Mouse (Mus musculus) stomach, embryonic 15.5 days (tissue): ENCODE data around the gene Grhpr. TPM values are rescaled to one million over a fixed set of nuclear protein-coding genes. Genes with fewer than 3 reads are reported as not detected.
A peak's percentile ranks its signal among the peaks of the same experiment; 100 is the strongest.
"Not testable (repeated sequence)": the region's sequence is repeated elsewhere in the genome, so short reads cannot be mapped to it uniquely, and the experiment has no call there.

Experiments
- ATAC-seq: fragments of 200-750 bp; cut with Nextera tagmentation; 2 replicates; pipeline ENCODE4 v1.8.0; 2017; ENCODE audit warnings: low read depth, moderate number of reproducible peaks, moderate TSS enrichment; ENCODE audit not compliant: insufficient read depth, low FRiP score
- H3K27ac ChIP-seq: fragments of 300-500 bp; sonication (generic); 2 replicates; pipeline ENCODE4 v1.5.1; 2015; ENCODE audit warnings: mild to moderate bottlenecking, inconsistent platforms
- H3K27me3 ChIP-seq: fragments of 300-500 bp; sonication (generic); replicated peaks from 2 replicates; pipeline ENCODE4 v1.6.1; 2015; ENCODE audit warnings: inconsistent platforms
- H3K36me3 ChIP-seq: fragments of 300-500 bp; sonication (generic); 2 replicates; pipeline ENCODE4 v1.6.1; 2015; ENCODE audit warnings: inconsistent platforms
- H3K4me1 ChIP-seq: fragments of 300-500 bp; sonication (generic); 2 replicates; pipeline ENCODE4 v1.6.1; 2015; ENCODE audit warnings: inconsistent platforms
- H3K4me2 ChIP-seq: fragments of 300-500 bp; sonication (generic); 2 replicates; pipeline ENCODE4 v1.6.1; 2015; ENCODE audit warnings: mild to moderate bottlenecking, inconsistent platforms
- H3K4me3 ChIP-seq: fragments of 300-500 bp; sonication (generic); replicated peaks from 2 replicates; pipeline ENCODE4 v1.5.1; 2015; ENCODE audit warnings: inconsistent platforms
- H3K9ac ChIP-seq: fragments of 300-500 bp; sonication (generic); 2 replicates; pipeline ENCODE4 v1.6.1; 2015; ENCODE audit warnings: inconsistent platforms
- H3K9me3 ChIP-seq: fragments of 300-500 bp; sonication (generic); 2 replicates; pipeline ENCODE4 v1.6.1; 2016; ENCODE audit warnings: inconsistent platforms
- WGBS: fragments of 180-500 bp; shearing (Covaris S2); methylation state at CpG from one replicate; pipeline ENCODE4 v1.1.7; 2015; 5-methylcytosine and 5-hydroxymethylcytosine counted together
- polyA plus RNA-seq: library from polyadenylated mRNA; unstranded; fragments of >200 nt; fragmentation: Nextera tagmentation; extraction: Ambion mirVana; gene quantifications from 2 replicates; pipeline ENCODE4 v1.2.1, GENCODE M21; 2015

Grhpr gene
- 79.2 and 84.2 TPM in 2 replicates for polyA plus RNA-seq

DNA sequence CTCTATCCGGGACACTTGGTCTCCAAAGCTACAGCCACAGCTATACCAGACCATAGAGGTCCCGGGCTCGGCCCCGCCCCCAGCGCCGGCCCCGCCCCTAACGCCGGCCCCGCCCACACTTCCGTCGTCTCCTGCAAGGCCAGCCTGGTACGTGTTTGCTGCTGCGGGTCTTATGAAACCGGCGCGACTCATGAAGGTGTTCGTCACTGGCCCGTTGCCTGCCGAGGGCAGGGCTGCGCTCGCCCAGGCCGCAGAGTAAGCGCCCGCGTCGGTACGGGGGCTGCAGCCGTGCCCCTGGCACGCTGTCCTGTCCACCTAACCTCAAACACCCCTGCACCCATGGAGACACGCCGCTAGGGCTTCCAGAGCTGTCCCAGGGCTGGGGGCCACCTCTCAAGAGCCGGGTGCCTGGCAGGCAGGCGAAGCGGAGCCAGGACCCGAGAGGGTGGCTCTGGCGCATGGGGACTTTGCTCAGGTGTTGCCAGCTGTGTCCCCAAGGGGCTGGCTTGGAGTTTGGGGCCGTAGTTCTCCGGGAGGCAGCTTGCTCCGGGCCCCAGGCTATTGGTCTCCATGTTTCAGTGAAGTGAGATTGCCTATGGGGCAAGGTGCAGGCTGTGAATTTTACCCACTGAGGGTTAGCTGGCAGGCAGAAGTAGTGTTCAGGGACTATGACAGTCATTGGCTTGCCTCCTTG is at the start of gene Grhpr:
Gene Grhpr (plus strand): TSS at position 116 of the 694 bp plus-strand sequence.
- Histone ChIP-seq H3K9ac (peak within 1 kb of the TSS; percentile 83), H3K27ac (peak within 1 kb of the TSS; percentile 84), H3K4me3 (peak within 1 kb of the TSS; percentile 72), H3K9me3 (no peaks in the 10 kb centered on the region), H3K27me3 (no peaks in the 10 kb centered on the region), H3K36me3 (no peaks in the 10 kb centered on the region), H3K4me1 (peaks cover 23% of the 10 kb centered on the region), H3K4me2 (peak within 1 kb of the TSS; percentile 95)
- peak; percentile 91 for ATAC-seq
- WGBS: under 1% methylated on average over 40 of the region's 40 CpGs

DNA sequence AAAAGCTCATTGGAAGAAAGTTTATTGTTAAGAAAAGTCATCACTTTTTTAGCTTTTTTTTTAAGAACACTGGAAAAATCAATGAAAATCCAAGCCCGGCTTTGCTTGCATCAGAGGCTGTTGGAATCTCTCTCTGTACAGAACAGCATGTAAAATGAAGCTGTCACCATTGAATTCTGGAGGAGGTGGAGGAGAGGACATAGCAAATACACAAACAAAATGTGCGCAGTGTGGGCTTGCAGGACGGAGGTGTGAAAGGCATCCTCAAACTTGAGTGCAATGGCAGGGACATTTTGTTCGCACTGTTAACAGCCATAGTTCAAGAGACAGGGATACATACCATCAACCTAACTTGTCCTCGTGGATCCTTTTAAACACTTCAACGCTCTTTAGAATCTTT is 49.5 kb upstream of the Grhpr start:
- 87% methylated on average over 6 of the region's 6 CpGs for WGBS
- no peak for ATAC-seq
- H3K36me3 ChIP-seq: peaks cover 6% of the 10 kb centered on the region; the same call in 1 of the 2 replicates
- no peak overlapping the region for H3K27ac ChIP-seq
- H3K4me1 ChIP-seq: no peaks in the 10 kb centered on the region
- H3K27me3 ChIP-seq: no peaks in the 10 kb centered on the region
- H3K9ac ChIP-seq: no peak overlapping the region
- no peak overlapping the region for H3K4me2 ChIP-seq
- no peaks in the 10 kb centered on the region for H3K9me3 ChIP-seq
- H3K4me3 ChIP-seq: no peak overlapping the region

DNA sequence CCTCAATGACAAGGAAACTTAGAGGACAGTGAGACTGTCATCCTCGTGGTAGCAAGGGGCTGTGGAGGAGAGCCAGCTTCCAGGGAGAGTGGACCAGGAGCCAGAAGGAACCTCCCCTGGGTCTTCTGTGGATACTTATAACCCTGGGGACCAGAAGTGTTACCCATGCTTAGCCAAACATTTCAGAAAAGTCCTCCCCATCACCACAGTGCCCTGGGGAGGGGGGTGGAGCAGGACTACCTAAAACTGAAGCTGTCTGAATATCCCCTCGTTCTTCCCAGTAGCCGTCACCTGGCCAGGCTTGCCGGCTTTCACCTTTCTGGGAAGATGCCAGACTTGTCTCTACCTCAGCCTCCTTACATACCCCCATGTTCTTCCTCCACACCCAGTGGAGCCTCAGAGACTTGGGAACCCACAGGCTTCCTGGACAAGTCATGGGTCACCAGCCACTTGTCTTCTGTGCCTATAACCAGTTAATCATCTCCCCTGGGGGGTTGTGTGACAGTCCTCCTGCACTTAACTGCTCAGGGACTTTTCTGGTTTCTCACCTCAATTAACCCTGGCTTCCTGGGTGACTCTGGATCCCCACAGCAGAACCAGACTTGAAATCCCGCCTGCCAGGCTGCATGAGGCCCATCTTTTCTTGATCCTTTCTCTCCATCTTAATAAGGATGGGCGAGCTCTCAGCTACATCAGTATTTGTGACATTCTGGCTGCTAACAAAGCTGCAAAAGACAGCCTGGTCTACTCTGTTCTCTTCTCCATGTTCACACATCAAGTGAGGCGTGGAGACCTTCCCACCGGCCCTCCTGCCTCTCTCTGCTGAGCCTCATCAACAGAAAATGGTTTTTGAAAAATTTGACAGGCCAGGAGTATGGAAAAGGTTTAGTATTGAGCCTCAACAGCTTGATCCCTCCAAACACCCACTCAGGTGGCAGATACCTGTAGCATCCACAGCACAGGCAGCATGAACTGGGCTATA is 42.5 kb upstream of the Grhpr start:
- H3K9me3 ChIP-seq: no peaks in the 10 kb centered on the region
- no peak overlapping the region for H3K9ac ChIP-seq
- no peak overlapping the region for H3K4me2 ChIP-seq
- peaks cover 1% of the 10 kb centered on the region; the same call in 1 of the 2 replicates for H3K36me3 ChIP-seq
- WGBS: 78% methylated on average over 8 of the region's 8 CpGs
- H3K4me1 ChIP-seq: no peaks in the 10 kb centered on the region
- H3K4me3 ChIP-seq: no peak overlapping the region
- no peak overlapping the region for H3K27ac ChIP-seq
- no peaks in the 10 kb centered on the region for H3K27me3 ChIP-seq
- no peak for ATAC-seq

DNA sequence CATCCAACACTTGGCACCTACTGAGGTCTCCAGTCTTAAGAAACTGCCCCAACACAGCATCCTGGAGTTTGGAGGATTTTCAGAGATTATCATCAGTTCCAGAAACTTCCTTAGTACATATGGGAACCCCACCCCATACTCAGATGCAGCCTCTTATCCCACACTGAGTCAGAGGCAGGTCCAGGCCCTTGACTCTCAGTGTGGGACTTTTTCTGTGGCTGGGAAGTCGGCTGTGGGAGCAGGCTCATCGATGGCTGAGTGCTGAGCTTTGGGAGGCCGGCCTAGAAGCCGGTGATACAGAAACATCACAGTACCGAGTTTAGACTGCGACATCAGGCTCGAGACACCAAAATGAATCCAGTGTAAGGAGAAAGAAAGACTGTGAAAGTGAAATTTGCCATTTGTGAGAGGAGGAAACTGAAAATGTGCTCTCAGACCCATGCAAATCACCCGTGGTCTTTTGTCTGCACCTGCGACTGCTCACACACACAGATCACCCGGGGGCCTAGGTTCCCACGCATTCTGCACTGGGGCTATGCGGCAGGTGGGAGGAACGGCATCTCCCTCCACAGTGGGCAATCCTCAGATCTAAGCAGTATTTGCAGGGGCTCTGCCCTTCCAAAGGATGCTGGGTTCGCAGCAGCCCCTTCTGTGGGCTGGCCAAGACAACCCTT is 41.5 kb upstream of the Grhpr start:
- H3K9me3 ChIP-seq: no peaks in the 10 kb centered on the region
- WGBS: 84% methylated on average over 14 of the region's 14 CpGs

DNA sequence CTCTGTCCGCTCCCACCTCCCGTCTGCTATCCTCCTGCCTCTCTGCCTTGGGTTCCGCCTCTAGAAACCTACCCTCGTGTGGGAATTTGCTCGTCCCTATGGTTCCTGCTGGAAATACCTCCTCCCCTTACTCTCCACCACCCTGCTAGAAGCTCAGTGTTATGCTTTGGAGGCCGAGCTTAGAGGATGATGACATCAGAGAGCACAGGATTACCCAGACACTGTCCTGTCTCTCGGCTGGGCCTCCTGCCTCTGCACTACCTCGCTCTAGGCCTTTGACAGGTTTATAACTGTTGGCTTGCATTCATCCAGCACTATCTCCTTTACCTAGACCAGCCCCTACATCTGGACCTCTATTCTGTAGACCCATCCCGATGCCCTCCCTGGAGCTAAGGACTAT is 40.9 kb upstream of the Grhpr start:
- no peak overlapping the region for H3K4me2 ChIP-seq
- no peak overlapping the region for H3K4me3 ChIP-seq
- no peaks in the 10 kb centered on the region for H3K36me3 ChIP-seq
- H3K4me1 ChIP-seq: no peaks in the 10 kb centered on the region
- H3K27ac ChIP-seq: no peak overlapping the region
- no peak overlapping the region for H3K9ac ChIP-seq
- 65% methylated on average over 9 of the region's 9 CpGs for WGBS
- no peaks in the 10 kb centered on the region for H3K9me3 ChIP-seq
- no peaks in the 10 kb centered on the region for H3K27me3 ChIP-seq
- ATAC-seq: no peak

More for the DNA sequence above, 41.5 kb upstream of the Grhpr start:
- Histone ChIP-seq H3K36me3 (no peaks in the 10 kb centered on the region), H3K27ac (no peak overlapping the region), H3K4me3 (no peak overlapping the region), H3K4me2 (no peak overlapping the region), H3K4me1 (no peaks in the 10 kb centered on the region), H3K9ac (no peak overlapping the region), H3K27me3 (no peaks in the 10 kb centered on the region)
- ATAC-seq: no peak

DNA sequence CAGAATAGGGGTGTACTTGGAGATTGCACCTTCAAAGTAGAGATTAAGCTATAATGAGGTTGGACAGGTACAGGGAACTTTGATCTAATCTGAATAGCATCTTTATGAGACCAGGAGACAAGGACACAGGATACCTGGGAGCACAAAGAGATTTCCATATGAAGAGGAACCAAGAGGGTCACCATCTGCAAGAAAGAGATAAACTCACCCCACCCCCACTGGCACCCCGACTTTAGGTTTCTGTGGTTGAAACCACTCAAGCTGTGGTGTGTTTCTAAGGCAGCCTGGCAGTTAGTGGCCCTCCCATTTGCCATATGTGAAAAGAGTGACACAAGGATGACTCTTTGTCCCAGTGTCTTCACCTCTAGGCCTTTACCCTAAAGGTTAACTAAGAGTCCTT is 39.0 kb upstream of the Grhpr start:
- Histone ChIP-seq H3K27ac (no peak overlapping the region), H3K9ac (no peak overlapping the region), H3K27me3 (no peaks in the 10 kb centered on the region), H3K9me3 (no peaks in the 10 kb centered on the region), H3K36me3 (no peaks in the 10 kb centered on the region), H3K4me1 (no peaks in the 10 kb centered on the region), H3K4me2 (no peak overlapping the region), H3K4me3 (no peak overlapping the region)
- no peak for ATAC-seq
- 88% methylated on average over 1 of the region's 1 CpGs for WGBS

DNA sequence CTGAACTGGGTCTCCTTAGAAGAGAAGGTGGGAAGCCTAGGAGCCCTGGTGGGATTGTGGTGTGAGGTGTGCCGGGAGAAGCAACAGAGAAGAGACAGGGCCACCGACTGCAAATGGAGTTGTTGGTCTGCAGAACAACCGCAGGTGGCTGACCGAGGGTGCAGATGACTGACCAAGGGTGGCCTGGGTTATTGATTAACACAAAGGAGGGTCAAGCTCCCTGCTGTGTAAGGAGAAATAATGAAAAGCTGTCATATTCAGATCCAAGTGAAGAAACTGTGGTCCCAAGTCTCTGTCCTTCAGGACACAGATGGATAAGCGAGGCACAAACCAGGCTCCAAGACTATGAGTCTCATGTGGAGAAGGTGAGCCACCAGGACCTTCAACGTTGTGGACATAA is 37.7 kb upstream of the Grhpr start:
- Histone ChIP-seq H3K9me3 (no peaks in the 10 kb centered on the region), H3K4me3 (no peak overlapping the region), H3K36me3 (no peaks in the 10 kb centered on the region), H3K4me2 (no peak overlapping the region), H3K4me1 (no peaks in the 10 kb centered on the region), H3K27me3 (no peaks in the 10 kb centered on the region), H3K27ac (no peak overlapping the region), H3K9ac (no peak overlapping the region)
- ATAC-seq: no peak
- 86% methylated on average over 6 of the region's 6 CpGs for WGBS

DNA sequence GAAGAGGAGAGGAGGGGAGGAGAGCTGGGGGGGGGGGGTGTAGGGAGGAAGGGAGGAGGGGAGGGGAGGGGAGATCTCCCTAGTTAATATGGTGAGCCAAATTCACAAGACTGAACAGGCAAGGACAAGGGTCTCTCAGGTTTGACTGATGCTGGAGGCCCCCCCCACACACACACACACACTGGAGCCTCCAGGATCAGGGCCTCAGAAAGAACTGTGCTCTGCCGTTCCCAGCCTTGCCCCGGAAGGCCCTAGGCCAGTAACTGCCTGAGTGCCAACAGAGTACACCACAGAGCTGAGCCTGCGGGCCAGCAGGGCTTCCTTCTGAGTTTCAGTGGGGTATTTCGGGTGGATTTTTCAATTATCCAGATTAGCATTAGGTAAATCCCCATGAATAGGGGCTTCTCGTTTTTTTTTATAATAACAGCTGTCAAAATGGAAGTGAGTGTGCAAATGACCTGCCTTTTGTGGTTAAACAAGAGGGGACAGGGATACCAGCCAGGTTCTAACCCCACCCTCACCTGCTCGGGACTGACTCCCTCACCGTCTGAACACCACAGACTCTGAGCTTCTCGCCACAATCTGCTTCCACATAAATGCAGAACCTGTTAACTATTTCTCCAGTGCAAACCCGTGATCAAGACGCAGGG is 36.6 kb upstream of the Grhpr start:
- Histone ChIP-seq H3K9me3 (no peaks in the 10 kb centered on the region), H3K9ac (no peak overlapping the region), H3K36me3 (no peaks in the 10 kb centered on the region), H3K4me3 (no peak overlapping the region), H3K4me2 (no peak overlapping the region), H3K4me1 (no peaks in the 10 kb centered on the region), H3K27me3 (no peaks in the 10 kb centered on the region), H3K27ac (no peak overlapping the region)
- no peak for ATAC-seq
- WGBS: 81% methylated on average over 10 of the region's 10 CpGs

DNA sequence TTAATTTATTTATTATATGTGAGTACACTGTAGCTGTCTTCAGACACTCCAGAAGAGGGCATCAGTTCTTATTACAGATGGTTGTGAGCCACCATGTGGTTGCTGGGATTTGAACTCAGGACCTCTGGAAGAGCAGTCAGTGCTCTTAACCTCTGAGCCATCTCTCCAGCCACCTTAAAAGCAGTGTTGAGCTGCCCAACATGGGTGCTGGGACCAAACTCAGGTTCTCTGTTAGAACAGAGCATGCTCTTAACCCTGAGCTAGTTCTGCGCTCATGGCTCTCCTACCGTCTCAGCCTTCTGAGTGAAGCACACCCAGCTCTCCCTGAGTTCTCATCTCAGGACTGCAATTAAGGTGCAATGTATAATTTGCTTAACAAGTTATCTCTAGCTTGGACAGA is 35.1 kb upstream of the Grhpr start:
- H3K4me2 ChIP-seq, H3K4me1 ChIP-seq, H3K4me3 ChIP-seq, H3K9ac ChIP-seq, H3K27me3 ChIP-seq, H3K36me3 ChIP-seq, H3K27ac ChIP-seq, H3K9me3 ChIP-seq, ATAC-seq: not testable (repeated sequence)
- 94% methylated on average over 2 of the region's 2 CpGs for WGBS

DNA sequence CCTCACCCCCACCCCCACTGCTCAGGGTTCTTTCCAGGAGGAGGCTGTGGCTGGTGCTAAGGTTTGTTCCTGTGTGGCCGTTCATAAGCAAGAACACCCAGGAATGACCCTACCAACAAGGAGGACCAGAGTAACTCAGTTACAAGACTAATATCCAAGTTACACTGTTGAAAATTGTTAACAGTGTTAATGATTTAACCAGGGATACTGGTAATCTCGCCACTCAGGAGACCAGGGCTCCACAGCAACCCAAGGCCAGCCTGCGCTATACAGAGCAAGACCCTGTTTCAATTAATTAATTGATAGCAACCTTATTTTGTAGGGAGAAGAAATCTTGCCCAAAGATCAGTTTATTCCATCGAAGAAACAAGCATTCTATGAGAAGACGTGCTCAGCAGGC is 33.7 kb upstream of the Grhpr start:
- WGBS: 80% methylated on average over 5 of the region's 5 CpGs
- no peak for ATAC-seq
- H3K27me3 ChIP-seq: no peaks in the 10 kb centered on the region
- H3K27ac ChIP-seq: no peak overlapping the region
- no peak overlapping the region for H3K4me2 ChIP-seq
- no peaks in the 10 kb centered on the region for H3K36me3 ChIP-seq
- H3K4me1 ChIP-seq: no peaks in the 10 kb centered on the region
- no peak overlapping the region for H3K9ac ChIP-seq
- no peak overlapping the region for H3K4me3 ChIP-seq
- H3K9me3 ChIP-seq: no peaks in the 10 kb centered on the region

DNA sequence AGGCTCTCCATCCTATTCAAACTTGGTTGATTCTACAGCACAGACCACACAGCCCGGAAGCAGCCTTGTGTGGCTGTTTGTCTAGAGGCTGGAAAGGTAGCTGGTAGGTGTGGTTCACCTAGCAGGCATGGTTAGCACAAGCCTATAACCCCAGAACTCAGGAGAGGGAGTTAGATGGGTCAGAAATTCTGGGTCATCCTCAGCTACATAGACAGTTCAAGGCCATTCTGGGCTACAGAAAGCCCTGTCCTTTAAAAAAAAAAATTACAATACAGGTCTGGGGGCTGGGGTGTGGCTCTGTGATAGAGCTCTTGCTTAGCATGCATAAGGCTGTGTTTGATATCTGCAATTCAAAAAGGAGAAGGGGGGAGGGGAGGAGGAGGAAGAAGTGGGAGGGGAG is 32.9 kb upstream of the Grhpr start:
- no peak for ATAC-seq
- Histone ChIP-seq H3K27ac (no peak overlapping the region), H3K9ac (no peak overlapping the region), H3K36me3 (no peaks in the 10 kb centered on the region), H3K4me2 (no peak overlapping the region), H3K27me3 (no peaks in the 10 kb centered on the region), H3K4me1 (no peaks in the 10 kb centered on the region), H3K4me3 (no peak overlapping the region), H3K9me3 (no peaks in the 10 kb centered on the region)
- WGBS: 64% methylated on average over 1 of the region's 1 CpGs
